Mouse (Mus musculus) heart, postnatal 0 days (tissue): ENCODE measurements around the gene Hsp90ab1.

ENCODE experiments used
- CTCF ChIP-seq: IDR thresholded peaks from 2 replicates; pipeline ENCODE4 v1.5.1; 2016; ENCODE audit warnings: antibody characterized with exemption, control low read depth, low read depth
- EP300 ChIP-seq: IDR thresholded peaks from 2 replicates; pipeline ENCODE4 v1.6.1; 2016; ENCODE audit warnings: antibody characterized with exemption, low read depth

DNA sequence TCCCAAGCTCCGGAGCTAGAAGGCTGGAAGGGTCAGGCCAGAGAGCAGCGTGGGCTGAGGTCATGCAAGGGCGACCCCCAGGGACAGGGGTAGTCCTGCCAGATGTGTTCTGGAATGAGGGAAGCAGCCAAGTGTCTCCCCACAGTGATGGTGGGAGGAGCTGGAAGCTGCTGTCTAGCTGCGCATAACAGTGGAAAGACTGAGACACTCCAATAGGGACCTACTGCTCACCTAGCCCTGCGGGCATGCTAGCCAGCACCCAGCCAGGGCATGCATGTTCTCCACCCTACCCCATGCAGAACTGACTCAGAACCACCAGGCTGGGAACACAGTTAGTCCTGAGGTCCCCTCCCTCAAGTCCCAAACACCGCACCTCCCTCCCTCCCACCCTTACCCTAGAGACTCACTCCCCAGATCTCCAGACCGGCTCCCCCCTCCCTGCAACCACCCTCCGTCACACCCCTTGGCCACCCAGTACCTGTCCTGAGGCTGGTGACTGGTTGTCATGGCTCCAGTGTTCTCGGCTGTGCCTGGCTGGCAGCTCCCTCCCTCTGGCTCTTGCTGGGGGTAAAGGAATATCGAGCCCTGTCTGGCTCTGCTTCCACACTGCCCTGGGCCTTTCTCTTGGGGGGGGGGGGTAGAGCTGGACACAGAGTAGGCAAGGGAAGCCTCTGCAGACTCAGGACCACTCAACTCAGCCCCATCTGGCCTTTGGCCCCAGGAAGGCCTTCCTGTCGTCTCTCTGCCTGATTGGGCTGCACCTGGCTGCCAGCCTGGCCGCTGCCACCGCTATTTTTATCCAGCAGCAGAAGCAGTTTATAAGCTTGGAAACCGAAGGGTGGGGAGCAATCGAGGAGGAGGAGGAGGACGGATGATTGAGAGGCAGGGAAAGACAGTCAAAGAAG is 18.9 kb upstream of the Hsp90ab1 start:
- no peak for TF ChIP-seq CTCF
- TF ChIP-seq EP300: no peak
